Mouse (Mus musculus) adrenal gland, postnatal 0 days (tissue): ENCODE measurements around the gene Olfr478. TPM values are rescaled to one million over a fixed set of nuclear protein-coding genes. Genes with fewer than 3 reads are reported as not detected.

Experiments
- polyA plus RNA-seq: library from polyadenylated mRNA; unstranded; fragments of >200 nt; fragmentation: Nextera tagmentation; extraction: Ambion mirVana; gene quantifications from 2 replicates; pipeline ENCODE4 v1.2.1, GENCODE M21; 2015

Gene Olfr478
- not detected in 2 replicates for polyA plus RNA-seq

DNA sequence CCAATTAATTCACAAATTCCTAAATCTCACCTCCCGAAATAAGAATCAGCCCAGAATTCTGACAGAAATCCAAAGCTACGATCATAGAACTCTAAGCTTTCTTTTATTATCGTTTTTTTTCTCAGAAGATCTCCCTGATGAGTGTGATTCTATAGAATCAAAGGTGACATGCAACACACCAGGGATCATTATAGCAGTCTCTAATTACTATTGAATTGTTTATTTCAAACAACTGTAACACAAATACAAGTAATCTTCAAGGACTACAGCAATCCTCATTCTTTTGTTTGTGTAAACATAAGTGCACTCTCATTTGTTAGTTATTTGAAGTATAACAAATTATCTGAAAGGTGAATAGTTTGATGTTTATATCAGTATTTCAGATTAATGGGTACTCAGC is at the start of gene Olfr478:
Olfr478 (minus strand) TSS at position 101 of the 400 bp plus-strand sequence.

DNA sequence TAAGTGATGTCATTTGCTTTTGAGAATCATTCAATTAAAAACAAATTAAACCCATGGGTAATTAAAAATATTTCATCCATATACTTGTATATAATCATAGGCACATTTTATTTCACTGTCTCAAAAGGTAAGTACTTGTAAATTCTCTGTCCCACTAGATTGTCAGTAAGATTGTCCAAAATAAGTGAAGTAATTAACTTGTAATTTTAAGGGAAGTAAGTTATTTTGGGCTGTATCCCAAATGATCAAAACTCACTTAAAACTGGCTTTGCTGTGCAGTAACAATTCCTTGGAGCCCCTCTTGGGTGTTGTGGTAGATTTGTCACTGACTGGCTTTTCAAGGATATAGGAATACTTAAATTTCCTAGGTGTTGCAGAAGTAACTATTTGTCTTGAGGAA is 45.8 kb upstream of the Olfr478 start, which contains the start of gene Olfr481:
Olfr481 (plus strand) TSS at position 301 of the 400 bp plus-strand sequence.

DNA sequence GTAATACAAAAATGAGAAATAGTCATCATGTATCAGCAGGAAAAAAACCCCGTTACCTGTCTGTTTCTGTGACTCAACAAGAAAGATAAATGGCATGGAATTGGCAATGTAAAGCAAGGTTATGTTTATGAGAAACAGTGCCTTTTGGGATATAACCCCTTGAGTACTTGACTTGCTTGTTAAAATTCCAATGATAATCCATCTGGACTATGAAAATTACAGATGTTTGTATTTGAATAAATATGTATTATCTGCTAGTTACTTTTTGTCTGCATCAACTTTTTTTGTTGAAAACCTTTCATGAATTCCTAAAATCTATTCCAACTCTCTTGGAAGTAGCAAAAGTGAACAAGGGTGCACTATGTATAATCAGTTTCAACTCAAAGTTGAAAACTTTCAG is 33.5 kb upstream of the Olfr478 start, which contains the start of gene Olfr480:
Olfr480 (minus strand) TSS at position 101 of the 400 bp plus-strand sequence.

DNA sequence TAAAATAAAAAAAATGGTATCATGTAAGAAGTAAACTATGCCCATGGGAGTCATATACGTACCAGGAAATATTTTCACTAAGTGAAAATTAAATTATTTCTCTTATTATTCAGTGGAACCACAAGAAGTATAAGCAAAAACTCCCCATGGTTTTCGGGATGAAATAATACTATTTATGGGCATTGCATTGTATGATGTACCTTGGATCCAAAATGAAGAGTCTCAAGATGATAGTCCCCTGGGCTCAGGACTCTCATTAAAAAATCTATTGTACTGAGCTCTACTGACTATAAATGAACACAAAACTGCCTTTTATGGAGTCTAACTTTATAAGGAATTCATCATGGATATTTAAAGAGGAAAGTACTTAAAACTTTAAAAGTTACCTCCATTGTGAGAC is 16.6 kb upstream of the Olfr478 start, which contains the start of gene Olfr479:
Olfr479 (plus strand) TSS at position 301 of the 400 bp plus-strand sequence.

DNA sequence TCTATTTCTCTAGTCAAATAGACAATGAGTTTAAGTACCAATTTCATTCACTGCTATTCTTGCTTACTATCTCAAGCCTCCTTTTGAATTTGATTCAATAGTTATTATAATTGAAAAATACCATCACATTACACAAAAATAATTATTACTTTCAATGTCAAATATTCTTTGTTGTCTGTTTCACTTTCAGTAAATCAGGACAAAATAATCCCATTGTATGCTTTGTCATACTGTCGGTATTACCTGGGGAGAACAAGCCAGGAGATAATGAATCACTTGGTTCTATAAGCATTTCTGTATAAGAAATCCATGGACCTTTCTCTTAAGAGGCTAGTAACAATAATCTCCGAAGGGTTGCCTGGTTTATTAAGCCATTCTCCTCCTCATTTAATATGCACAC is 47.4 kb downstream of the Olfr478 start, which contains the start of gene Olfr477:
Olfr477 (plus strand) TSS at position 301 of the 400 bp plus-strand sequence.

Other genes starting within 250 kb of the Olfr478 start
- gene Ovch2, start 232.8 kb downstream of the Olfr478 start, polyA plus RNA-seq, result not detected in 2 replicates
- gene Olfr467, start 221.7 kb downstream of the Olfr478 start, polyA plus RNA-seq, result not detected in 2 replicates
- not detected in 2 replicates for gene Olfr469, start 208.4 kb downstream of the Olfr478 start, polyA plus RNA-seq
- not detected in 2 replicates for gene Olfr470, start 186.5 kb downstream of the Olfr478 start, polyA plus RNA-seq
- not detected in 2 replicates for gene Olfr472, start 136.1 kb downstream of the Olfr478 start, polyA plus RNA-seq
- not detected in 2 replicates for gene Olfr473, start 103.5 kb downstream of the Olfr478 start, polyA plus RNA-seq
- not detected in 2 replicates for gene Olfr474, start 79.3 kb downstream of the Olfr478 start, polyA plus RNA-seq
- gene Olfr476, start 69.2 kb downstream of the Olfr478 start, polyA plus RNA-seq, result not detected in 2 replicates
- gene Olfr477, start 47.3 kb downstream of the Olfr478 start, polyA plus RNA-seq, result not detected in 2 replicates
- not detected in 2 replicates for gene Olfr479, start 16.7 kb upstream of the Olfr478 start, polyA plus RNA-seq
- gene Olfr480, start 33.4 kb upstream of the Olfr478 start, polyA plus RNA-seq, result not detected in 2 replicates
- not detected in 2 replicates for gene Olfr481, start 45.9 kb upstream of the Olfr478 start, polyA plus RNA-seq
- 0.10 and 0.16 TPM in 2 replicates for gene Olfr482, start 63.6 kb upstream of the Olfr478 start, polyA plus RNA-seq
- not detected in 2 replicates for gene Olfr483, start 66.9 kb upstream of the Olfr478 start, polyA plus RNA-seq
- gene Olfr484, start 93.5 kb upstream of the Olfr478 start, polyA plus RNA-seq, result not detected in 2 replicates
- not detected in 2 replicates for gene Olfr485, start 125.9 kb upstream of the Olfr478 start, polyA plus RNA-seq
- gene Olfr486, start 138.8 kb upstream of the Olfr478 start, polyA plus RNA-seq, result not detected in 2 replicates
- not detected in 2 replicates for gene Olfr487, start 180.6 kb upstream of the Olfr478 start, polyA plus RNA-seq
- gene Olfr488, start 224.4 kb upstream of the Olfr478 start, polyA plus RNA-seq, result not detected in 2 replicates